Mouse (Mus musculus) MEL (cell line): ENCODE data around the gene Dll1. TPM values are rescaled to one million over a fixed set of nuclear protein-coding genes. Genes with fewer than 3 reads are reported as not detected.

Experiments
- DNase-seq: peaks from one replicate; pipeline ENCODE4 v3.0.0; 2011; ENCODE audit warnings: low read depth, low spot score
- H3K27ac ChIP-seq: 2 replicates; pipeline ENCODE4 v1.5.1; 2012; ENCODE audit warnings: low read depth, mild to moderate bottlenecking, control low read depth, low read length, moderate library complexity; ENCODE audit not compliant: control insufficient read depth
- H3K27me3 ChIP-seq, 2 experiments: fragments of 150-350 bp in 1 of 2; sonication (generic) in 1 of 2; 2 replicates each; pipeline ENCODE4 v1.6.1; 2012; ENCODE audit warnings: low read length in 2 of 2, mild to moderate bottlenecking in 2 of 2, improper control_type of control experiment in 1 of 2, moderate library complexity in 1 of 2; ENCODE audit not compliant: insufficient read depth in 2 of 2, control insufficient read depth in 1 of 2
- H3K36me3 ChIP-seq, 2 experiments: 2 replicates each; pipeline ENCODE4 v1.6.1; 2012 to 2014; ENCODE audit warnings: low read length in 2 of 2, improper control_type of control experiment in 1 of 2, inconsistent platforms in 1 of 2, mild to moderate bottlenecking in 1 of 2; ENCODE audit not compliant: insufficient read depth in 2 of 2, control insufficient read depth in 1 of 2
- H3K4me1 ChIP-seq, 2 experiments: fragments of 150-350 bp in 1 of 2; sonication (generic) in 1 of 2; 2 replicates each; pipeline ENCODE4 v1.6.1; 2012; ENCODE audit warnings: low read length in 2 of 2, improper control_type of control experiment in 1 of 2, mild to moderate bottlenecking in 1 of 2; ENCODE audit not compliant: insufficient read depth in 2 of 2, control insufficient read depth in 1 of 2
- H3K4me3 ChIP-seq, 2 experiments: fragments of 150-350 bp in 1 of 2; sonication (generic) in 1 of 2; 2 replicates each; pipeline ENCODE4 v1.5.1; 2012; ENCODE audit warnings: low read depth in 2 of 2, low read length in 2 of 2, mild to moderate bottlenecking in 2 of 2, moderate library complexity in 2 of 2, control low read depth in 1 of 2, improper control_type of control experiment in 1 of 2; ENCODE audit not compliant: control insufficient read depth in 1 of 2, insufficient read depth in 1 of 2
- H3K79me2 ChIP-seq: 2 replicates; pipeline ENCODE4 v1.6.1; 2012; ENCODE audit warnings: mild to moderate bottlenecking, low read length, moderate library complexity; ENCODE audit not compliant: control insufficient read depth, poor library complexity, insufficient read depth
- H3K9ac ChIP-seq: 2 replicates; pipeline ENCODE4 v1.6.1; 2012; ENCODE audit warnings: low read depth, mild to moderate bottlenecking, control low read depth, low read length, moderate library complexity; ENCODE audit not compliant: control insufficient read depth, poor library complexity, severe bottlenecking
- H3K9me3 ChIP-seq: fragments of 150-350 bp; sonication (generic); replicated peaks from 2 replicates; pipeline ENCODE4 v1.6.1; 2012; ENCODE audit warnings: mild to moderate bottlenecking, low read length, improper control_type of control experiment, moderate library complexity; ENCODE audit not compliant: insufficient read depth
- CTCF ChIP-seq, 3 experiments: IDR thresholded peaks in 2 of 3; conservative IDR thresholded peaks in 1 of 3; 2 replicates each; pipeline ENCODE4 v1.5.1; 2011 to 2012; ENCODE audit warnings: low read length in 3 of 3, low read depth in 2 of 3, mild to moderate bottlenecking in 2 of 3, improper control_type of control experiment in 1 of 3, inconsistent platforms in 1 of 3, mixed read lengths in 1 of 3, moderate library complexity in 1 of 3; ENCODE audit not compliant: control insufficient read depth in 1 of 3, insufficient read depth in 1 of 3, poor library complexity in 1 of 3, severe bottlenecking in 1 of 3
- E2F4 ChIP-seq: IDR thresholded peaks from 2 replicates; pipeline ENCODE4 v1.6.1; 2011; ENCODE audit warnings: low read depth, low read length, improper control_type of control experiment, borderline replicate concordance
- ELF1 ChIP-seq: IDR thresholded peaks from 2 replicates; pipeline ENCODE4 v1.6.1; 2014; ENCODE audit warnings: low read depth, mild to moderate bottlenecking, inconsistent platforms, low read length, improper control_type of control experiment, moderate library complexity
- GABPA ChIP-seq: IDR thresholded peaks from 2 replicates; pipeline ENCODE4 v1.6.1; 2012; ENCODE audit warnings: low read depth, mild to moderate bottlenecking, inconsistent platforms, low read length, improper control_type of control experiment, moderate library complexity
- KAT2A ChIP-seq: conservative IDR thresholded peaks from 2 replicates; pipeline ENCODE4 v1.6.1; 2012; ENCODE audit warnings: low read depth, low read length, improper control_type of control experiment, inconsistent platforms
- MAFK ChIP-seq: IDR thresholded peaks from 2 replicates; pipeline ENCODE4 v1.6.1; 2011; ENCODE audit warnings: low read depth, mild to moderate bottlenecking, low read length, improper control_type of control experiment, borderline replicate concordance
- MAZ ChIP-seq: IDR thresholded peaks from 2 replicates; pipeline ENCODE4 v1.6.1; 2012; ENCODE audit warnings: low read depth, mild to moderate bottlenecking, inconsistent platforms, low read length, improper control_type of control experiment
- MYB ChIP-seq: IDR thresholded peaks from 2 replicates; pipeline ENCODE4 v1.6.1; 2011; ENCODE audit warnings: mild to moderate bottlenecking, low read depth, low read length, improper control_type of control experiment
- NRF1 ChIP-seq: IDR thresholded peaks from 2 replicates; pipeline ENCODE4 v1.6.1; 2014; ENCODE audit warnings: low read depth, mild to moderate bottlenecking, inconsistent platforms, low read length, improper control_type of control experiment, moderate library complexity; ENCODE audit not compliant: poor library complexity, insufficient read depth, severe bottlenecking
- POLR2AphosphoS5 ChIP-seq: IDR thresholded peaks from 2 replicates; pipeline ENCODE4 v1.6.1; 2012; ENCODE audit warnings: low read depth, borderline replicate concordance, mild to moderate bottlenecking, inconsistent platforms, low read length, moderate library complexity, mixed read lengths
- RAD21 ChIP-seq: IDR thresholded peaks from 2 replicates; pipeline ENCODE4 v1.6.1; 2011; ENCODE audit warnings: mild to moderate bottlenecking, low read depth, low read length, improper control_type of control experiment
- SIN3A ChIP-seq: IDR thresholded peaks from 2 replicates; pipeline ENCODE4 v1.6.1; 2012; ENCODE audit warnings: low read length, improper control_type of control experiment, inconsistent platforms
- SMC3 ChIP-seq: IDR thresholded peaks from 2 replicates; pipeline ENCODE4 v1.6.1; 2011; ENCODE audit warnings: low read depth, low read length, improper control_type of control experiment
- TAL1 ChIP-seq: IDR thresholded peaks from 2 replicates; pipeline ENCODE4 v1.6.1; 2012; ENCODE audit warnings: mild to moderate bottlenecking, inconsistent platforms, low read length, moderate library complexity, mixed read lengths
- TBP ChIP-seq: IDR thresholded peaks from 2 replicates; pipeline ENCODE4 v1.8.0; 2011; ENCODE audit warnings: low read depth, low read length, improper control_type of control experiment
- UBTF ChIP-seq: IDR thresholded peaks from 2 replicates; pipeline ENCODE4 v1.6.1; 2012; ENCODE audit warnings: low read depth, mild to moderate bottlenecking, inconsistent platforms, low read length, improper control_type of control experiment, moderate library complexity, borderline replicate concordance; ENCODE audit not compliant: insufficient read depth
- USF1 ChIP-seq: IDR thresholded peaks from 2 replicates; pipeline ENCODE4 v1.6.1; 2014; ENCODE audit warnings: low read depth, mild to moderate bottlenecking, inconsistent platforms, low read length, improper control_type of control experiment, moderate library complexity
- USF2 ChIP-seq, 2 experiments: IDR thresholded peaks; 2 replicates each; pipeline ENCODE4 v1.6.1; 2011 to 2012; ENCODE audit warnings: improper control_type of control experiment in 2 of 2, low read length in 2 of 2, borderline replicate concordance in 1 of 2, inconsistent platforms in 1 of 2, low read depth in 1 of 2, mild to moderate bottlenecking in 1 of 2; ENCODE audit not compliant: insufficient read depth in 1 of 2
- ZMIZ1 ChIP-seq: IDR thresholded peaks from 2 replicates; pipeline ENCODE4 v1.6.1; 2012; ENCODE audit warnings: low read depth, mild to moderate bottlenecking, inconsistent platforms, low read length, improper control_type of control experiment, moderate library complexity
- ZNF384 ChIP-seq: IDR thresholded peaks from 2 replicates; pipeline ENCODE4 v1.6.1; 2012; ENCODE audit warnings: low read depth, mild to moderate bottlenecking, inconsistent platforms, low read length, improper control_type of control experiment
- polyA plus RNA-seq, 2 experiments: library from polyadenylated mRNA; stranded (reverse) in 1 of 2; unstranded in 1 of 2; fragments of >175 nt in 1 of 2; fragments of >200 nt in 1 of 2; gene quantifications; 2 replicates each; pipeline versions ENCODE4 v1.2.1 to v1.2.4; 2012; ENCODE audit warnings: low replicate concordance in 2 of 2, low read depth in 1 of 2; ENCODE audit not compliant: insufficient read length in 2 of 2, insufficient read depth in 1 of 2, missing spikeins in 1 of 2
- total RNA-seq: library from RNA; depleted of rRNA; stranded (reverse); fragments of 300-350 nt; gene quantifications from 2 replicates; pipeline ENCODE4 v1.2.3, GENCODE M21; 2012

Dll1 gene
- total and polyA plus RNA-seq, 3 experiments: not detected

- Histone ChIP-seq H3K27ac (no peak overlapping the region), H3K9ac (no peak overlapping the region), H3K27me3 (peaks cover 9 to 10% of the 10 kb centered on the region in 2 experiments), H3K4me1 (no peaks in the 10 kb centered on the region), H3K79me2 (no peaks in the 10 kb centered on the region), H3K4me3 (no peak overlapping the region), H3K9me3 (no peaks in the 10 kb centered on the region), H3K36me3 (no peaks in the 10 kb centered on the region)
- TF ChIP-seq SMC3 (no peak), RAD21 (no peak), E2F4 (no peak), TAL1 (no peak), KAT2A (no peak), USF2 (IDR thresholded peaks at IDR 0.05; ENCODE audit: borderline replicate concordance in 1 of 2, insufficient read depth in 1 of 2, low read depth in 1 of 2, low read length in 2 of 2) (no peak), MAFK (no peak), ZNF384 (no peak), ELF1 (no peak), CTCF (IDR thresholded peaks at IDR 0.05 in 2 of 3, conservative IDR thresholded peaks at IDR 0.05 in 1 of 3; ENCODE audit: control insufficient read depth in 1 of 3, insufficient read depth in 1 of 3, low read depth in 2 of 3, low read length in 3 of 3, poor library complexity in 1 of 3, severe bottlenecking in 1 of 3) (no peak), SIN3A (no peak), TBP (no peak), ZMIZ1 (no peak)
- no peak for DNase-seq
Measured at GRCm38 (mm10) chr17:15337906-15338305, 38.8 kb downstream of the Dll1 start.

GRCm38 (mm10) chr17:15329740-15330318, 46.8 kb downstream of the Dll1 start:
- Histone ChIP-seq H3K4me3 (no peak overlapping the region), H3K4me1 (no peaks in the 10 kb centered on the region), H3K27me3 (peaks cover 7 to 14% of the 10 kb centered on the region in 2 experiments), H3K27ac (no peak overlapping the region), H3K36me3 (no peaks in the 10 kb centered on the region), H3K79me2 (no peaks in the 10 kb centered on the region), H3K9me3 (no peaks in the 10 kb centered on the region), H3K9ac (no peak overlapping the region)
- no peak for DNase-seq
- TF ChIP-seq MYB (no peak), SMC3 (no peak), USF1 (no peak), RAD21 (no peak), UBTF (no peak), GABPA (no peak), ZNF384 (no peak), POLR2AphosphoS5 (no peak), NRF1 (no peak), TAL1 (no peak), TBP (no peak), MAZ (no peak), ELF1 (no peak)
